Mouse (Mus musculus) E14TG2a.4 (cell line): Measurements from ENCODE around the gene Mc1r.

Experiments
- CTCF ChIP-seq: conservative IDR thresholded peaks from 2 replicates; pipeline ENCODE4 v1.5.1; 2014; ENCODE audit warnings: low read length
- NANOG ChIP-seq: IDR thresholded peaks from 2 replicates; pipeline ENCODE4 v1.6.1; 2014; ENCODE audit warnings: borderline replicate concordance, low read length, mixed read lengths
- POU5F1 ChIP-seq: IDR thresholded peaks from 2 replicates; pipeline ENCODE4 v1.6.1; 2014; ENCODE audit warnings: low read length, borderline replicate concordance

- TF ChIP-seq CTCF (no peak), NANOG (no peak), POU5F1 (no peak)
Measured at GRCm38 (mm10) chr8:123382516-123382915, 24.4 kb upstream of the Mc1r start.
